Mouse (Mus musculus): Measurements from ENCODE around the gene Gm11492. TPM values are rescaled to one million over a fixed set of nuclear protein-coding genes. Genes with fewer than 3 reads are reported as not detected.

Gm11492 gene
- polyA plus RNA-seq, 1 experiment from 2014 or later, result not detected

GRCm38 (mm10) chr11:87603571-87603970 lies 37.1 kb downstream of the Gm11492 start:
- WGBS (ENCODE audit: insufficient replicate concordance), result 90% methylated on average over 2 of the region's 2 CpGs
- no peak overlapping the region for H3K9ac ChIP-seq
- ATAC-seq (ENCODE audit: low read depth) (no peak), DNase-seq (no peak)
- no peaks in the 10 kb centered on the region for H3K9me3 ChIP-seq (replicated peaks)
- no peaks in the 10 kb centered on the region for H3K4me1 ChIP-seq (replicated peaks)
- no peaks in the 10 kb centered on the region for H3K27me3 ChIP-seq
- H3K4me3 ChIP-seq (replicated peaks), result no peak overlapping the region
- no peak overlapping the region for H3K27ac ChIP-seq
- peaks cover 96% of the 10 kb centered on the region for H3K36me3 ChIP-seq
- H3K4me2 ChIP-seq, result no peak overlapping the region

GRCm38 (mm10) chr11:87609264-87609663 lies 42.8 kb downstream of the Gm11492 start:
- 78% methylated on average over 7 of the region's 7 CpGs for WGBS (ENCODE audit: insufficient replicate concordance)
- DNase-seq, result no peak
- ATAC-seq (ENCODE audit: low read depth), result no peak
- Histone ChIP-seq H3K36me3 (peaks cover 94% of the 10 kb centered on the region), H3K9ac (no peak overlapping the region), H3K27me3 (no peaks in the 10 kb centered on the region), H3K4me3 (replicated peaks) (no peak overlapping the region), H3K4me2 (no peak overlapping the region), H3K9me3 (replicated peaks) (no peaks in the 10 kb centered on the region), H3K4me1 (replicated peaks) (no peaks in the 10 kb centered on the region), H3K27ac (no peak overlapping the region)

DNA sequence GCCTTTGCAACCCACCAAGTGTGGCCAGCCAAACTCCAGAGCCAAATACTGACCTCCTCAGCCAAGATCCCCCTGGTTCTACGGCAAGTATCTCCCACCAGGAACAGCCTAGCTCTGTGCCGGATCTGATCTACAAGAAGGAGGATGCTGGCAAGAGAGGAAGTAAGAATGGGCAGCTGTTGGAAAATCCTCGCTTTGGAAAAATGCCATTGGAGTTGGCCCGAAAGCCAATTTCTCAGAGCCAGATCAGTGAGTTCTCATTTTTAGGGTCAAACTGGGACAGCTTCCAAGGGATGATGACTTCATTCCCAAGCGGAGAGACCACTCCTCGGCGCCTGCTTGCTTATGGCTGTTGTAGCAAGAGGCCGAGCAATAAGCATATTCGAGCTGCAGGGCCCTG lies 45.1 kb downstream of the Gm11492 start:
- Histone ChIP-seq H3K27me3 (no peaks in the 10 kb centered on the region), H3K4me2 (no peak overlapping the region), H3K27ac (no peak overlapping the region), H3K4me1 (replicated peaks) (no peaks in the 10 kb centered on the region), H3K9me3 (replicated peaks) (no peaks in the 10 kb centered on the region), H3K4me3 (replicated peaks) (no peak overlapping the region), H3K36me3 (peaks cover 92% of the 10 kb centered on the region), H3K9ac (no peak overlapping the region)
- no peak for DNase-seq
- ATAC-seq (ENCODE audit: low read depth), result no peak
- WGBS (ENCODE audit: insufficient replicate concordance), result 85% methylated on average over 9 of the region's 9 CpGs

DNA sequence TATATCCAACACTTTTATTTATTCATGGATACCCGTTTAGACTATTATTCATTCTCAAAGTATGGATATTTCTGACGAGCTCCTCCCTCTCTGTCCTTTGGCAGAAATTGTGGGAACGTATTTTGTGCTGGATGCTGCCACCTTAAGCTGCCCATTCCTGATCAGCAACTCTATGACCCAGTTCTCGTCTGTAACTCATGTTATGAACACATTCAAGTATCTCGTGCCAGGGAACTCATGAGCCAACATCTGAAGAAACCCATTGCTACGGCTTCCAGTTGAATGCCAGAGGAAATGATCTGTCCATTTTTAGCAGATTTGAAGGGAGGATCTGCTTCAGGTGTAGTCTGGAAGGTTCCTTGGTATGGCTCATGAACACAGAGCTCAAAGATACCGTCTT lies 47.5 kb downstream of the Gm11492 start:
- no peaks in the 10 kb centered on the region for H3K27me3 ChIP-seq
- 77% methylated on average over 7 of the region's 7 CpGs for WGBS (ENCODE audit: insufficient replicate concordance)
- H3K4me2 ChIP-seq, result no peak overlapping the region
- peaks cover 14% of the 10 kb centered on the region for H3K4me1 ChIP-seq (replicated peaks)
- DNase-seq (no peak), ATAC-seq (ENCODE audit: low read depth) (no peak)
- no peak overlapping the region for H3K4me3 ChIP-seq (replicated peaks)
- peaks cover 90% of the 10 kb centered on the region for H3K36me3 ChIP-seq
- H3K27ac ChIP-seq, result no peak overlapping the region
- no peak overlapping the region for H3K9ac ChIP-seq
- H3K9me3 ChIP-seq (replicated peaks), result no peaks in the 10 kb centered on the region

GRCm38 (mm10) chr11:87615551-87615950 lies 49.1 kb downstream of the Gm11492 start:
- 87% methylated on average over 5 of the region's 5 CpGs for WGBS (ENCODE audit: insufficient replicate concordance)
- no peaks in the 10 kb centered on the region for H3K9me3 ChIP-seq (replicated peaks)
- peaks cover 24% of the 10 kb centered on the region for H3K4me1 ChIP-seq (replicated peaks)
- no peak overlapping the region for H3K4me3 ChIP-seq (replicated peaks)
- H3K36me3 ChIP-seq, result peaks cover 76% of the 10 kb centered on the region
- no peak overlapping the region for H3K9ac ChIP-seq
- DNase-seq, result no peak
- H3K27ac ChIP-seq, result no peak overlapping the region
- no peak overlapping the region for H3K4me2 ChIP-seq
- ATAC-seq (ENCODE audit: low read depth), result no peak
- H3K27me3 ChIP-seq, result no peaks in the 10 kb centered on the region

GRCm38 (mm10) chr11:87615952-87616351 lies 49.5 kb downstream of the Gm11492 start:
- Histone ChIP-seq H3K4me1 (replicated peaks) (peaks cover 28% of the 10 kb centered on the region), H3K4me3 (replicated peaks) (no peak overlapping the region), H3K4me2 (no peak overlapping the region), H3K9me3 (replicated peaks) (no peaks in the 10 kb centered on the region), H3K9ac (no peak overlapping the region), H3K36me3 (peaks cover 72% of the 10 kb centered on the region), H3K27ac (no peak overlapping the region), H3K27me3 (no peaks in the 10 kb centered on the region)
- ATAC-seq (ENCODE audit: low read depth) (no peak), DNase-seq (no peak)
- WGBS (ENCODE audit: insufficient replicate concordance), result 85% methylated on average over 2 of the region's 2 CpGs

GRCm38 (mm10) chr11:87616790-87617474 lies 50.5 kb downstream of the Gm11492 start, which contains the start of gene Hsf5:
Gene Hsf5 (plus strand): TSS chr11:87617164.
- DNase-seq (no peak), ATAC-seq (ENCODE audit: low read depth) (no peak)
- H3K9me3 ChIP-seq (replicated peaks), result no peaks in the 10 kb centered on the region
- H3K4me2 ChIP-seq, result no peak within 1 kb of the TSS
- H3K27me3 ChIP-seq, result no peaks in the 10 kb centered on the region
- H3K27ac ChIP-seq, result 0 out of 2 replicates have a peak within 1 kb of the TSS, but pooled peaks have one; percentile 31
- no peak within 1 kb of the TSS for H3K4me3 ChIP-seq (replicated peaks)
- WGBS (ENCODE audit: insufficient replicate concordance), result 94% methylated on average over 68 of the region's 69 CpGs
- peaks cover 28% of the 10 kb centered on the region for H3K4me1 ChIP-seq (replicated peaks)
- H3K9ac ChIP-seq, result no peak within 1 kb of the TSS
- peaks cover 62% of the 10 kb centered on the region for H3K36me3 ChIP-seq

GRCm38 (mm10) chr11:87617606-87618005 lies 51.2 kb downstream of the Gm11492 start:
- H3K4me2 ChIP-seq, result no peak overlapping the region
- peaks cover 28% of the 10 kb centered on the region for H3K4me1 ChIP-seq (replicated peaks)
- DNase-seq (no peak), ATAC-seq (ENCODE audit: low read depth) (no peak)
- H3K27ac ChIP-seq, result 0 out of 2 replicates have a peak overlapping the region, but pooled peaks have one; percentile 31
- H3K4me3 ChIP-seq (replicated peaks), result no peak overlapping the region
- no peaks in the 10 kb centered on the region for H3K27me3 ChIP-seq
- H3K36me3 ChIP-seq, result peaks cover 56% of the 10 kb centered on the region
- no peak overlapping the region for H3K9ac ChIP-seq
- whole genome bisulfite sequencing (ENCODE audit: insufficient replicate concordance), result 92% methylated on average over 32 of the region's 32 CpGs
- no peaks in the 10 kb centered on the region for H3K9me3 ChIP-seq (replicated peaks)

Other genes starting within 250 kb of the Gm11492 start
- gene Ppm1e, start 207.6 kb upstream of the Gm11492 start, polyA plus RNA-seq (2015; fragmentation: Nextera tagmentation; extraction: Ambion mirVana), result 1.8 and 2.3 TPM in 2 replicates
- 5.0 and 5.6 TPM in 2 replicates for gene Rad51c, start 161.7 kb upstream of the Gm11492 start, polyA plus RNA-seq (2015; fragmentation: Nextera tagmentation; extraction: Ambion mirVana)
- 0.10 and 0.15 TPM in 2 replicates for gene Tex14, start 161.6 kb upstream of the Gm11492 start, polyA plus RNA-seq (2015; fragmentation: Nextera tagmentation; extraction: Ambion mirVana)
- gene Sept4, start 2.2 kb downstream of the Gm11492 start, polyA plus RNA-seq (2015; fragmentation: Nextera tagmentation; extraction: Ambion mirVana), result 11.2 and 14.9 TPM in 2 replicates
- 9.4 and 12.2 TPM in 2 replicates for gene Mtmr4, start 25.5 kb downstream of the Gm11492 start, polyA plus RNA-seq (2015; fragmentation: Nextera tagmentation; extraction: Ambion mirVana)
- 0.03 TPM in 1 of 2 replicates, not detected in the other for gene Hsf5, start 50.5 kb downstream of the Gm11492 start, polyA plus RNA-seq (2015; fragmentation: Nextera tagmentation; extraction: Ambion mirVana)
- 3.8 and 5.5 TPM in 2 replicates for gene Rnf43, start 96.1 kb downstream of the Gm11492 start, polyA plus RNA-seq (2015; fragmentation: Nextera tagmentation; extraction: Ambion mirVana)
- gene Supt4a, start 170.9 kb downstream of the Gm11492 start, polyA plus RNA-seq (2015; fragmentation: Nextera tagmentation; extraction: Ambion mirVana), result 219 and 233 TPM in 2 replicates
- gene Tspoap1, start 193.9 kb downstream of the Gm11492 start, polyA plus RNA-seq (2015; fragmentation: Nextera tagmentation; extraction: Ambion mirVana), result 2.7 and 3.1 TPM in 2 replicates
- 276 and 298 TPM in 2 replicates for gene Mpo, start 226.9 kb downstream of the Gm11492 start, polyA plus RNA-seq (2015; fragmentation: Nextera tagmentation; extraction: Ambion mirVana)

All from liver, embryonic 13.5 days (tissue).